Mouse (Mus musculus): ENCODE results near the gene Prss29. TPM values are rescaled to one million over a fixed set of nuclear protein-coding genes. Genes with fewer than 3 reads are reported as not detected.

The Prss29 gene
- 1 to 10 TPM; 2.1 to 2.6 TPM for total RNA-seq (2023)

DNA sequence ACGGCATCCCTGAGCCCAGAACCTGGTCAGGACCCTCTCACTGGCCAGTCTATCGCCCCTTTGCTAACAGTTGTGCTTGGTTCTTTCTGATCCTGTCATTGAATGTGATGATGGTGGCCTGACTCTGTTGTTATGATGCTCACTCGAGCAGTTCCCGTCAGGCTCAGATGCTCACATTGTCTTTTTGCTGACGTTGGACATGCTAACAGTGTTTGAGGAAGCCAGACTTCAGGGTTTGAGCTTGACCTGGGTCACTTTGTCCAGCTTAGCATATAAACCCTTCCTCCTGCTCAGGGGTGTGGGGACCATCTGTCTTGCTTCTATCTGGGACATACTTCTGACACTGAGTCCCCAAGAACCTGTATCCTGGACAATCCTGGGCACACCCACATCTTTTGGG, at the start of gene Prss29:
Gene Prss29 (plus strand): TSS at position 301 of the 400 bp plus-strand sequence.

DNA sequence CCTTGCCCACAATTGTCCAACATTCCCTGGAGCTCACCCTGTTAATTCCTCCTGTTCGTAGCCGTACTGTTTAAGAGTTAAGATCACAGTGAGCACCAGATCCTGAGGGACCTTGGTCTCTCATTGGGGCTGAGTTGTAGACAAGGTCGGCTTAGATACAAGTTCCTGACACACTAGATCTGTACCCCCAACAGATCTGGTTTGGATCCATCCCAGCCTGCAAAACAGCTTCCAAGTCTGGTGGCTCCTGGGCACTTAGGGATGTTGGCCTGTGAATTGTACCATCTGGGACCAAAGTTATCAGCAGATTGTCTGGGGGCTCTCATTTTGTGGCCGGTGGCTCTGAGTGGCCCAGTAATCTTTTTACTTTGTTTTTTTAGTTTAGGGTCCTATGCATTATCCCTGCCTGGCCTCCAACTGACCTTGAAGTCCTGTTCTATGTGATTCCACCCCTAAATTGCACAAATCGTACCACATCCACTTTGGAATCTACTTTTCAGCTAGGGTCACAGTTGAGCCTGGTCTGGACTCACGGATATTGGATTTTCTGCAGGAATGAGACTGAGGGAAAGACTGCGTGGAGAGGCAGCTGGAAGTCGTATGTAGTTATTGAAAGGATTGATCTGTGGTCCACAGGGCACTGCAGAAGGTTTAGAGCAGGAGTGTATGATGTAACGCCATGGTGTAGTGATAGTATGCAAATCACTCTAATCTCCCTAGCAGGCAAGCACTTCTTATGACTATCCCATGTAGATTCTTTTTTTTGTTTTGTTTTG, 43.7 kb upstream of the Prss29 start, which contains the start of gene Ube2i:
Gene Ube2i (minus strand): TSS at position 52 of the 776 bp plus-strand sequence.

DNA sequence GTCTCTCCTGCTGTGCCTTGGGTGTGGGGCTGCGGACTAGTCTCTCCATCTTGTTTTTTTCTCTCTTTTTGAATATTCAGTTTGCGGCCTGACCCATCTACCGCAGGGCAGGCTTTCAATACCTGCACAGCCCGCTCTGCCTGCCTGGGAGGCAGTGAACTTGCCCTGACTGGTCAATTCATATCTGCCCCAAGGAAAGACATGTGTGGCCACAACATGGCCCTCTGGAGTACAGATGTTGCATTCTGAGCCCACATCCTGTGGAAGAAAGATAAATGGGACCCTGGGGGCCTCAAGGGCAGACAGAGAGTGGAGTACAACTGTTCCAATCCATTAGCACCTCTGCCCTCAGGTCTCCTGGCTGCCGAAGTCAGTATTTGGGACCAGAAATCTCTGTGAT, 20.4 kb upstream of the Prss29 start, which contains the start of gene Prss34:
Gene Prss34 (plus strand): TSS at position 301 of the 400 bp plus-strand sequence.

GRCm38 (mm10) chr17:25308346-25308745, 10.1 kb upstream of the Prss29 start, which contains the start of gene Prss28:
Gene Prss28, plus strand, starts transcription at chr17:25308646.

DNA sequence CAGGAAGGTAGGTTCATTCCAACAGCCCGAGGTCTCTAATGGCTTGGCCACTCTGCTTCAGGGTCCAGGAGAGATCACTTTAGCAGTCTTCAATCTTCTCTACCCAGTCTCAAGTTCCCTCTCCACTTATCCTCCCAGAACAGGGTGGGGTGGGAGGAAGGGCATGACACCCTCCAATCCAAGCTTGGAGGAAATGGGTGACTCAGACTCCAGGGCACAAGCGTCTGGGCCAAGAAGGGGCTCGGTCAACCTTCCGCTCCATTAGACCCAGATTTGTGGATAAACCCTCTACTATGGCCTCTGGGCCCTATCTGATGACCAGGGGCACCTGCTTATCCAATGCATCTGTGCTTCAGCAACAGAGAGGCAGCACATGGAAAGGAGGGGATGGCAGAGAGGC, 27.0 kb downstream of the Prss29 start, which contains the start of gene Tpsab1:
Gene Tpsab1 (minus strand): TSS at position 101 of the 400 bp plus-strand sequence.

DNA sequence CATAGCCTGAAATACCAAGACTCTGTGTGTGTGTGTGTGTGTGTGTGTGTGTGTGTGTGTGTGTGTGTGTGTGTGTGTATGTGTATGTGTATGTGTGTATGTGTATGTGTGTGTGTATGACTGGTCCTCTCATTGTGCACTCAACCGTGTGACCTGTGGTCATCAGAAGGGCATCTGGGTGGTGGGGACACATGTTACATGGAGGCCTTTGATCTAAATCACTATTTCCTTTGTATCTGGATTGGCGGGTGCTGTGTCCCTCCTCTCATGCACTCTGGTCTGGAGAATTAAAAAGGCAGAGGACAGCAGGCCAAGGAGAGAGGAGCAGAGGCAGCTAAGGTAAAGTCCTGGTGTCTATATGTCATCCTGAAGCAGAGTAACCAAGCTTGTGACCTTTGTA, 47.6 kb downstream of the Prss29 start, which contains the start of gene Tpsb2:
Gene Tpsb2 (plus strand): TSS at position 301 of the 400 bp plus-strand sequence.

GRCm38 (mm10) chr17:25368973-25369372, 50.5 kb downstream of the Prss29 start, which contains the start of gene Tpsg1:
Gene Tpsg1, plus strand, starts transcription at chr17:25369273.

Other genes starting within 250 kb of the Prss29 start
- gene Tmem204, start 235.1 kb upstream of the Prss29 start, total RNA-seq (2023) = not detected
- 10 to 100 TPM; 14.6 to 15.3 TPM for gene Telo2, start 202.7 kb upstream of the Prss29 start, total RNA-seq (2023)
- gene Ptx4, start 197.9 kb upstream of the Prss29 start, total RNA-seq (2023) = not detected
- 10 to 100 TPM; 36.7 to 44.1 TPM for gene Clcn7, start 185.3 kb upstream of the Prss29 start, total RNA-seq (2023)
- gene Ccdc154, start 156.2 kb upstream of the Prss29 start, total RNA-seq (2023) = under 1 TPM in 1 of 2 experiments, not detected in 1; 0.39 TPM
- not detected for gene Gm38655, start 143.2 kb upstream of the Prss29 start, total RNA-seq (2023)
- 1 to 10 TPM; 7.7 to 7.8 TPM for gene BC003965, start 134.1 kb upstream of the Prss29 start, total RNA-seq (2023)
- 10 to 100 TPM; 23.5 to 23.7 TPM for gene Unkl, start 130.3 kb upstream of the Prss29 start, total RNA-seq (2023)
- 10 to 100 TPM; 19.2 to 22.1 TPM for gene Gnptg, start 78.5 kb upstream of the Prss29 start, total RNA-seq (2023)
- 10 to 100 TPM; 10.4 to 11.6 TPM for gene Tsr3, start 78.5 kb upstream of the Prss29 start, total RNA-seq (2023)
- 1 to 10 TPM in 1 of 2 experiments, under 1 TPM in 1; 0.81 to 1.7 TPM for gene Baiap3, start 62.3 kb upstream of the Prss29 start, total RNA-seq (2023)
- gene Ube2i, start 44.0 kb upstream of the Prss29 start, total RNA-seq (2023) = 100 to 1,000 TPM; 288 to 298 TPM
- gene Prss34, start 20.3 kb upstream of the Prss29 start, total RNA-seq (2023) = 10 to 100 TPM in 1 of 2 experiments, 1 to 10 TPM in 1; 6.3 to 11.9 TPM
- not detected for gene Prss28, start 10.0 kb upstream of the Prss29 start, total RNA-seq (2023)
- gene Tpsab1, start 26.9 kb downstream of the Prss29 start, total RNA-seq (2023) = not detected
- not detected for gene Tpsb2, start 47.7 kb downstream of the Prss29 start, total RNA-seq (2023)
- not detected for gene Tpsg1, start 50.6 kb downstream of the Prss29 start, total RNA-seq (2023)
- gene Cacna1h, start 115.1 kb downstream of the Prss29 start, total RNA-seq (2023) = under 1 TPM; 0.08 to 0.43 TPM
- gene Tekt4, start 136.0 kb downstream of the Prss29 start, total RNA-seq (2023) = not detected
- not detected for gene Sstr5, start 178.6 kb downstream of the Prss29 start, total RNA-seq (2023)

Data from monocyte, adult 59 days (primary cell).